Mouse (Mus musculus) ovary, postnatal 10 days (tissue): ENCODE measurements around the gene Tspan14.

Experiments
- DNase-seq: peaks from one replicate; pipeline ENCODE4 v3.0.0; 2022; ENCODE audit warnings: low spot score

The Tspan14 gene

GRCm38 (mm10) chr14:40975127-40975721 lies 8.6 kb upstream of the Tspan14 start:
- DNase-seq = no peak

GRCm38 (mm10) chr14:40968051-40968450 lies 1.4 kb upstream of the Tspan14 start:
- DNase-seq = no peak

- DNase-seq = no peak
Observed at GRCm38 (mm10) chr14:40967598-40967900, 942 bp upstream of the Tspan14 start.

- DNase-seq = peak; percentile 89
Observed at GRCm38 (mm10) chr14:40966862-40967597, 423 bp upstream of the Tspan14 start.

GRCm38 (mm10) chr14:40965507-40966356 lies 875 bp downstream of the Tspan14 start:
- peak; percentile 38 for DNase-seq

GRCm38 (mm10) chr14:40964881-40965280 lies 1.7 kb downstream of the Tspan14 start:
- DNase-seq = no peak

- no peak for DNase-seq
Observed at GRCm38 (mm10) chr14:40964214-40964610, 2.4 kb downstream of the Tspan14 start.

- DNase-seq = no peak
Observed at GRCm38 (mm10) chr14:40963501-40964213, 3.0 kb downstream of the Tspan14 start.

- DNase-seq = no peak
Observed at GRCm38 (mm10) chr14:40962365-40963290, 4.0 kb downstream of the Tspan14 start.

- DNase-seq = no peak
Observed at GRCm38 (mm10) chr14:40960237-40960636, 6.4 kb downstream of the Tspan14 start.

- no peak for DNase-seq
Observed at GRCm38 (mm10) chr14:40959586-40959985, 7.0 kb downstream of the Tspan14 start.

GRCm38 (mm10) chr14:40958986-40959381 lies 7.6 kb downstream of the Tspan14 start:
- no peak for DNase-seq

GRCm38 (mm10) chr14:40958083-40958985 lies 8.3 kb downstream of the Tspan14 start:
- DNase-seq = no peak

- DNase-seq = no peak
Observed at GRCm38 (mm10) chr14:40957607-40958006, 9.0 kb downstream of the Tspan14 start.

- no peak for DNase-seq
Observed at GRCm38 (mm10) chr14:40956252-40957146, 10.1 kb downstream of the Tspan14 start.

GRCm38 (mm10) chr14:40955596-40956251 lies 10.9 kb downstream of the Tspan14 start:
- no peak for DNase-seq

- DNase-seq = no peak
Observed at GRCm38 (mm10) chr14:40955146-40955545, 11.5 kb downstream of the Tspan14 start.

GRCm38 (mm10) chr14:40953381-40953780 lies 13.2 kb downstream of the Tspan14 start:
- DNase-seq = no peak

GRCm38 (mm10) chr14:40952715-40953114 lies 13.9 kb downstream of the Tspan14 start:
- no peak for DNase-seq
